Mouse (Mus musculus) naive thymus-derived CD4-positive, alpha-beta T cell, adult 2 months (primary cell): ENCODE data around the gene Gigyf1.

Source experiments
- DNase-seq: peaks from one replicate; pipeline ENCODE4 v3.0.0-alpha.2; 2011; ENCODE audit warnings: low read depth

Gene Gigyf1

DNA sequence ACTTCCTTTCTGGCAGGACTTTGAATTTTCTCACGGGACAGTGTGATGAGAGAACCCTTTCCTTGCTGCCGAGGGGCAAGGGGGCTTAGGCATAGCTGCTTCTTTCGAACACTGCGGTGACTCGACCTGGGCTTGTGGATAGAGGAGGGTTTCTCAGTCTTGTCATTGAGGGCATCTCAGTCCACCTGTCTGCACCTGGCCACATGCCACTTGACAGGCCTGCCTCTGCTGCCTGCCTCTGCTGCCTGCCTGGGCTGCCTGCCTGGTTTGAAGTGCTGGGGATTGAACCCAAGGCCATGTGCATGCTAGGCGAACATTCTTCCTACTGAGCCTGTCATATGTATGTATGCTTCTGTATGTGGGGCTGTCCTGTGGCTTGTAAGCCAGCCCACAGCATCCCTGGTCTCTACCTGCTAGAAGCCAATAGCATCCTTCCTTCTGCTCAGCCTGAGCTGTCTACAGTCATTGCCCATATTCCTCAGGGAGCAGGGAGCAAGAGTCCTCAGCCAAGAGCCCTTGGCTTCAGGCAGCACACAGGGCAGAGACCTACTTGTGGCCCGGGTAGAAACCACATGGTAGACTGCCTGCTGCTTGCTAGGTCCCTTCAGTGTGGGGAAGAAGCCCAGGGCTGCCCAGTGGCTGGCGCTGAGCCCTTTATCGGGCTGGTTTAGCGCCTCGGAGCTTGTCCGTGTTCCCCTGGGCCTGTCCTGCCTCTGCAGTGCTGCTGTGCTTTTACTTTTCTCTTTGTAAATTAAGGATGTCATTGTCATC is 4.2 kb upstream of the Gigyf1 start:
- DNase-seq, result no peak

DNA sequence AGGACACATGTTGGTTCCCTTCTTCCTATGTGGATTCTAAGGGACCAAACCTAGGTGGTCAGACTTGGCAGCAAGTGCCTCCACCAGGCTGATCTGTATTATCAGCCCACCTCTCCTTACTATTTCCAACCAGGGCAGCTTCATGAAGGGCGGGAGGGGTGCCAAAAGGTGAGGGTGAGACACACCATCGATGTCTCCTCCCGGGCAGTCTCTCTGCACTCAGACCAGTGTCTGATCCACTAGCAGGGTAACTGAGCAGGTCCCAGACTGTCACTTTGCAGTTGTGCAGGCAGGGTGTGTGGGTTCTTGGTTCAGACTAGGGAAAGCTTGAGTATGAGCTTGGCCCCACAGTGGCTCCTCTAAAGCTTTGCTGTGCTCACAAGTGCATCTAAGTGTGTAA is 3.5 kb upstream of the Gigyf1 start:
- no peak for DNase-seq

DNA sequence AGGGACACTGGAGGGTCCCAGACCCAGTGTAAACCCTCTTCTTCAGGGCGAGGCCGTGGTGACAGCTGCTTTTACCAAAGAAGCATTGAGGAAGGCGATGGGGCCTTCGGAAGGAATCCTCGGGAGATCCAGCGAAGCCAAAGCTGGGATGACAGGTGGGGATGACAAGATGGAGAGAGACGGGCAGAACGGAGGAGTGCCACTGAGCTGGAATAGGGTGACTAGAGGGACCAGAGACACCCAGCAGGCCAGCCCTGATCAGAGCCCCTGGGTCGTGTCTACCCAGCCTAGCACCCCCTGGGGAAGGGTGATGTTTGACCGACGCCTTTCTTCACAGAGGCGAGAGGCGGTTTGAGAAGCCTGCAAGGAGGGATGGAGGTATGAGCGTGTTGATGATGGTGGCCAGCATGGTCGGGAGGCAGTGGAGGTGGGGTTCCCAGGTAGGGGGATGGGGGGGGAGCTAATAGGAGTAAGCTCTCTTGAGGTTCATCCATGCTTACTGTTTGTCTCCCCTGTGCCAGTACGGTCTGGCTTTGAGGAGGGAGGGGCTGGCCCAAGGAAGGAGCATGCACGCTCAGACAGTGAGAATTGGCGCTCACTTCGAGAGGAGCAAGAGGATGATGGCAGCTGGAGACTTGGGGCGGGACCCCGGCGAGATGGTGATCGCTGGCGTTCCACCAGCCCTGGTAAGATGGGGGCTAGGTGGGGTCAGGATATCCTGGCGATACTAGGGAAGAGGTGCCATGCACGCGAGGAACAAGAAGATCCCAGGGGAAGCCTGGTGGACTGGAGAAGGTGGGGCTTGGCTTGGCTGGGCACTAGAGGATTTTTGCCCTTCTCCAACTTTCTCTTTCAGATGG is 1.6 kb downstream of the Gigyf1 start:
- no peak for DNase-seq

DNA sequence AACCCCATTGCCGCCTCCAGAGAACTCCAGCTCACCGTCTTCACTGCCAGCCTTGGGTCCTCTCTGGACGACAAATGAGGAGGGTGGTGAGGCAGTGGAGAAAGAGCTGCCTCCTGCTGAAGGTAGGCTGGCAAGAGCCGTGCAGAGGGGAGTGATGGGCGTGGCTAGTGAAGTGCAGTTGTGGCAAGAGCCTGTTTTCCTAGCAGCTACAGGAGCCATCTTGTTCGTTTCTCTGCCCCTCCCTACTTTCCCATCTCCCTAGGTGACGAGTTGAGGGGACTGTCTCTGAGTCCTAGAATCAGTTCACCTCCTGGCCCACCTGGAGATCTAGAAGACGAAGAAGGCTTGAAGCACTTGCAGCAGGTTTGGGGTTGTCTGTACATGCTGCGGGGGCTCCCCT is 3.5 kb downstream of the Gigyf1 start:
- DNase-seq, result no peak

DNA sequence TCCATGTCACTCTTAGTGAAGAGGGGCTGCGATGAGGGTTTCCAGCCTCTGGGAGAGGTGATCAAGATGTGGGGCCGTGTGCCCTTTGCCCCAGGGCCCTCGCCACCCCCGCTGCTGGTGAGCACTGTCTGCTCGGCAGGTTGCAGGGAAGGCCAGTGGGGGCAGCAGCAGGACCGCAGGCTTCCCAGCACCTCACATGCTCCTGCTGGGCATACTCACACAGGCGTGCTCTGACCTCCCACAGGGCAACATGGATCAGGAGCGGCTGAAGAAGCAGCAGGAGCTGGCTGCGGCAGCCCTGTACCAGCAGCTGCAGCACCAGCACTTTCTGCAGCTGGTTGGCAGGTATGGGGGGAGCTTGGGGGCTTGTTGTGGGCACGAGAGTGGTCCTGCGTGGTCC is 4.4 kb downstream of the Gigyf1 start:
- no peak for DNase-seq

DNA sequence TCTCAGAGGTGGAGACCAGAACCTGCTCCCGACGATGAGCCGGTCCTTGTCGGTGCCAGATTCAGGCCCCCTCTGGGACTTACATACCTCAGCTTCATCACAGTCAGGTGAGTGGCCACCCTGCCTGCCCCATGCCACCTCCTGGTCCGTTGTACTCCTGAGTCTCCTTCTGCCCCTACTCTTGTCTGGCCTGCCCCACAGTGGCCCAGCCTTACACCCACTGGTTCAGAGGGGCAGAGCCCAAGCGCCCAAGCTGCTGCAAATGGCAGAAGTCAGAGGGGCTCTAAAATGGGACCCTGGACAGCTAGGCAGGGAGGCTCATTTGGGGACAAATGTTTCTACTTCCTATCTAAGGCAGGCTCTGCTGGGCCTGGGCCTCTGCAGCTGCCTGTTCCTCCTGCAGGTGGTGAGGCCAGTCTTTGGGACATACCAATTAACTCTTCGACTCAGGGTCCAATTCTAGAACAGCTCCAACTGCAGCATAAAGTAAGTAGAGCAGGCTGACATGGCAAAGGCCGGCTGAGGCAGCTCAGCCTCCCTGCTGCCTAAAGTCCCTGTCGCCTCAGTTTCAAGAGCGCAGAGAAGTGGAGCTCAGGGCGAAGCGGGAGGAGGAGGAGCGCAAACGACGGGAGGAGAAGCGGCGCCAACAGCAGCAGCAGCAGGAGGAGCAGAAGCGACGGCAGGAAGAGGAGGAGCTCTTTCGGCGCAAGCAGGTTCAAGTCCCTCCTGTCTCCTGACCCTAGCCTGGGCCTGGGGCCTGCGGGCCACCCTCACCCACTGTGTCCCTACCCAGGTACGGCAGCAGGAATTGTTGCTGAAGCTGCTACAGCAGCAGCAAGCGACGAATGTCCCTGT is 5.3 kb downstream of the Gigyf1 start:
- no peak for DNase-seq

DNA sequence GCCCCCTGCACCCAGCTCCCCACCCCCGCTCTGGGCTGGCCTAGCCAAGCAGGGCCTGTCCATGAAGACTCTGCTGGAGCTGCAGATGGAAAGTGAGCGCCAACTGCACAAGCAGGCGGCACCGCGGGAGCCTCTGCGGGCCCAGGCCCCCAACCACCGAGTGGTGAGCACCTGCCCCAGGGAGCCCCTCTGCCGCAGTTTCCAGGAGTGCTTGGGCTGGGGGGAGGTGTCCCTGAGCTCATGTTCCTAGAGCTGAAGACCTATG is 5.8 kb downstream of the Gigyf1 start:
- no peak for DNase-seq

DNA sequence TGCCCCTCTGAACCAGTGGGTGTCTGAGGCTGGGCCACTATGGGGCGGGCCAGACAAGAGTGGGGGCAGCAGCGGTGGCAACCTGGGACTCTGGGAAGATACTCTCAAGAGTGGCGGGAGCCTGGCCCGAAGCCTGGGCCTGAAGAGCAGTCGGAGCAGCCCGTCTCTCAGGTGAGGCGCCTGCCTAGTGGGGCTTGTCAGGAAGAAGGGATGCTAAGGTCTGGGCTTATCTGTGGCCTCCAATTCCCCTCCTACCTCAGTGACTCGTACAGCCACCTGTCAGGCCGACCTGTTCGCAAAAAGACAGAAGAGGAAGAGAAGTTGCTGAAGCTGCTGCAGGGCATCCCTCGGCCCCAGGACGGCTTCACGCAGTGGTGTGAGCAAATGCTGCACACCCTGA is 6.3 kb downstream of the Gigyf1 start:
- no peak for DNase-seq

DNA sequence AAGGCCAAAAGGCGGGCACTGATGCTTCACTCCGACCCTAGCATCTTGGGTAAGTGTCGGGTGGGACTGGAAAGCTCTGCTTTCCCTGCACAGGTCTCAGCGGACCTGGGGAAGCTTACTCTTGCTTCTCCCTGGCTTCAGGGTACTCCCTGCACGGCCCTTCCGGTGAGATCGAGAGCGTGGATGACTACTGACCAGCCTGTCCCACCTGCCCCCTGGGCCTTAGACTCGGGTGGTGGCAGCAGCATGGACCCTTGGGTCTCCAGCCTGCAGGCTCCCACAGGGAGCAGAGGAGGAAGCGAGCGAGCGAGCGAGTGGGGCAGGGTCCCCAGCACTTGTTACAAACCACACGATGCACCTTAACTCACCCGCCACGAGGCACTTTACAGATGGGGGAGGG is 7.2 kb downstream of the Gigyf1 start:
- no peak for DNase-seq

DNA sequence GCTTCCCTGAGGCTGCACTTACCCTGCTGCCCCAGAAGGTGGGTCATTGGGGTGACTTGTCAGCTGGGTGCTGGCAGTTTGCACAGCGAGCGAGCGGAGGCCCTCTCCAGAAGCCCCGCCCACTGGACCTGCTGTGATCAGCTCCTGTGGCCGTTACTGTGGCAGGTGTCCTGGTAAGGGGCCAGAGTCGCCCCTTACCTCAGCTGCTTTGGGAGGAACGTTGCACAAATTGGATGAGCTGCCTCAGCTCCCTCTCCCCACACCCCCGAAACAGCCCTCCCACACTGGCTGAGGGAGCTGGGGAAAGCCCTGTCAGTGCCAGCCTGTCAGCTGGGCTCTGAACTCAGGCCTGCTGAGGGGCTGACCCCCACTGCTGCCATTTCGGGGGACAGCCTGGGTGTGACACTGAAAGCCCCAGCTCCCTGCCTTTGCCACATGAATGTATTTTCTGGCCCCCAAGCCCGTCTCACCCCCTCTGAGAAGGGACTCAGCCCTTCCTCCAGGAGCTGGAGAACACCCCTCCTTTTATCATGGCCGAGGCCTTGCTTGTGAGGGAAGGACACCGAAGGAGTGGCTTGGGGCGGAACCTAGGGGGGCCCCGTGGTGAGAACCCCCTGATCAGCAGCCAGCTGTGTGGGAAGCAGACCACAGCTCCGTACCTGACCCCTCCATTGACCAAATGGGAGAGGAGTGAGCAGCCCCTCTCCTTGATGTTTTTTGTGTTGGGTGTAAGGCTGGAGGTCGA is 8.0 kb downstream of the Gigyf1 start:
- peak; percentile 33 for DNase-seq

DNA sequence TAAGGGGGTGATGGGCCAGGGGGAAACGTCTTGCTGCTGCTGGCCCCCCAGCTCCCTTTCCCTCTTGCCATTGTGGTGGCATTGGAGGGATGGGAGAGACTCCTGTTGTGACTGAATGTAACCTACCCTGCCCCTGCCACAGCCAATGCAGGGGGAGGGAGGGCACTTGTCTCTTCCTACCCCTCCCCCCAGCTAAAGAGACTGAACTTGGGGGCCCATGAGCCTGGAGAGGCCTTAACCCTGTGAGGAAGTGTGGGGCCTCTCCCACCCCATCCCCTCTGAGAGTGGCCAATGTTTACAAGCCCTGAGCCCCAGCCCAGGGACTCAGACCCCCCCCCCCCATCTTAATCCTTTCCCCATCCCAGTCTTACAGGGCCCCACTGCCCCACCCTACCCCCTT is 9.1 kb downstream of the Gigyf1 start:
- DNase-seq, result no peak

DNA sequence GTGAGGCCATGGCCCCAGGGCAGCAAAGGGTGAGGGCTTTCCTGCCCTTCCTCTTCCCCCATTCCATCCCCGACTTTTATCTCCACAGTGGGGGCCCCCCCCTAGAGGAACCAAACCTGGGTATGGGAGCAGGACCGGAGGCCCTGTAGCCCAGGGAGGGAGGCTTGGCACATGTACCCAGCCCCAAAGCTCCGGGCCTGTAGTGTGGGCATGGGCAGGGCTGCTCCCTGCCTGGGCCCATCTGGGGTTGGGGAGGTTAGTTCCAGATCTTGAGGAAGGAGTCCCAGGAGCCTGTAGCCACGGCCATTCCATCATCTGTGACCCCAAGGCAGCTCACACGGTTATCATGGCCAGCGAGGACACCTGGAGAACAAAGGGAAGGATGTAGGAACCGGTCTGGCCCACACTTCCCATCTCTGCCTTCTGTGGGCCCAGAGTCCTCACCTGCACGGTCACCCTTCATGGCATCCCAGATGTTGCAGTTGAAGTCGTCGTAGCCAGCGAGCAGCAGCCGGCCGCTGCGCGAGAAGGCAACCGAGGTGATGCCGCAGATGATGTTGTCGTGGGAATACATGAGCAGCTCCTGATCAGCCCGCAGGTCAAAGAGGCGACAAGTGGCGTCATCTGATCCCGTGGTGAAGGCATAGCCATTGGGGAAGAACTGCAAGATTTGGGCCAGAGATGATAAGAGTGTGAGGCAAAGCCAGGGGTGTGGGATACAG is 10.1 kb downstream of the Gigyf1 start:
- no peak for DNase-seq

DNA sequence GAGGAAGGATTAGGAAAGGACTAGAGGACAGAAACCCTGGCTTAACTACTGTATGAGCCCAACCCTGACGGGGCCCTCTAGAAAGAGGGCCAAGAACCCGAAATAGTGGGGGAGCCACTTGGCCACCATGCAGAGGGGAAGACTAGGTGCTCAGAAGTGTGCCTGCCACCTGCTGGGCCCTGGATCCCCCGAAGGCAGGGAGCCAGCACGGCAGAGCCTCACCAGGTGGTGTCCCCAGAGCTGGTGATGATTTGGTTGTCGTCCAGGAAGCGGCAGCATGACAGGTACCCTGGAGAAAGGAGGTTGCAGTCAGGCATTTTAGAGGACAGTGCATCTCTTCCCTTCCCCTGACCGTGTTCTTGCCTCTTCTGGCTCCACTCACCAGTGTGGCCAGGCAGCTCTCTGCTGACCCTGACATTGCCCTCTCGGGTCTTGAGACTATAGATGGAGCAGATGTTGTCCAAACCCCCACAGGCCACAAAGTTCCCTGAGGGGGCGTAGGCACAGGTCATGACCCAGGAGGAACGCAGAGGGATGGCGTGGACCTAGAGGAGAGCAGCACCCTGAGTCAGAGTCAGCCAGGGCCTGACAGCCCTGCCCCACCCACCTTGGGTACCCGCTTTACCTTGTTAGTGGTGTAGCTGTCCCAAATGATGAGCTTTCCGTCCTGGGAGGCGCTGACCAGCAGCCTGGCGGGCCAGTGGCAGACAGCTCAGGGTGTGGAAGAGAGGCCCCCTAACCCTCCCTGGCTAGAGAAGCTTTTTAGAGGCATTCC is 11.1 kb downstream of the Gigyf1 start:
- DNase-seq, result no peak

DNA sequence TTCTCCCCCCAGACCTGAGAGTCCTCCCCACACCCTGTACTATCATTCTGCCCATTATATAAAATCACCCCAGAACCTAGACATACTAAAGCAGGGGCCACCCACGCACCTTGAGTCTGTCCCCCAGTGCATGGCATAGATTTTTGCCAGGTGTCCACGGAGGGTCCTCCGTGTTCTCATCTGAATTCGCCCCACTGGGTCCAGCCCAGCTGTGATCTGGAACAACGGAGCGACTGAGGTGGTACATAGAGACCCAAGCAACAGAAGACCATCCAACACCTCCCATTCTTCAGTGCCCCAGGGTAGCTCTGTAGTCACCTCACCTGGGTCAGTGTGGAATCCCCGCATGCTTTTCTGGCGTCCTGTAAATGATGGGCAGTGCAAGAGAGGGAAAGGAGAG is 11.7 kb downstream of the Gigyf1 start:
- DNase-seq, result no peak

DNA sequence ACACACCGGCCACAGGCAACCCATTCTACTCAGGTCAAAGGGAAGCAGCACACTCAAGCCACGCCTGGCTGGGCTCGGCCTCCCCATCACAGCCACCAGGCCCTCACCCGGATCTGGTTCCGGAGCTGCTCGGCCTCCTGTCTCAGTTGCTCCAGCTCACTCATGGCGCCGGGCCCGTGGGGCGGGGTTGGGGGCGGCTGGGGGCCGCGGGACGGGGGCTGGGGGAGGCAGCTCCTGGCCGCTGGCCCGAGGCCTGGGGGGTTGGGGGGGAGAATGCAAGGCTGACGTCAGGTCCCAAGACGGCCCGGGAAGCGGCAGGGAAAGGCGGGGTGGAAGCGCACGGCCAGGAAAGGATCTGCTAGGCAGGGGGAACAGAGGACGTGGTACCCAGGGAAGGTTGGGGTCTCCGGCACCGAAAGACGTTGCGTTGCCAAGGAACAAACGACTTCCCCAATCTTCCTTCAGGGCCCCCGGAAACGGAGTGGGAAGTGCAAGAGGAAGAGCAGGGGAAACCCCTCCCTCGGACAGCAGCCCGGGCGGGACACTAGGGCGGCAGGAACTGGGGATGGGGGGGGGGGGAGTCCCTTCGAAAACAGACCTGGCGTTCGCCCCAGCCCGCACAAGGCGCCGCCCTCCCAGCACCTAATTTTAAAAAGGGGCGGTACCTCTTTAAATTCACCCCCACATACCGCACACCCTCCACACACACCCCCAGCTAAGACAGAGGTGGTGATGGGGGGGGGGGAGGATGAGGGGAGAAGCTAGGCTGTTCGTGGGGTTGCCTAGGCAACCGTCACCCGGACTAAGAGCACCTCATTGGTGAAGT is 12.5 kb downstream of the Gigyf1 start:
- DNase-seq, result peak; percentile 73

DNA sequence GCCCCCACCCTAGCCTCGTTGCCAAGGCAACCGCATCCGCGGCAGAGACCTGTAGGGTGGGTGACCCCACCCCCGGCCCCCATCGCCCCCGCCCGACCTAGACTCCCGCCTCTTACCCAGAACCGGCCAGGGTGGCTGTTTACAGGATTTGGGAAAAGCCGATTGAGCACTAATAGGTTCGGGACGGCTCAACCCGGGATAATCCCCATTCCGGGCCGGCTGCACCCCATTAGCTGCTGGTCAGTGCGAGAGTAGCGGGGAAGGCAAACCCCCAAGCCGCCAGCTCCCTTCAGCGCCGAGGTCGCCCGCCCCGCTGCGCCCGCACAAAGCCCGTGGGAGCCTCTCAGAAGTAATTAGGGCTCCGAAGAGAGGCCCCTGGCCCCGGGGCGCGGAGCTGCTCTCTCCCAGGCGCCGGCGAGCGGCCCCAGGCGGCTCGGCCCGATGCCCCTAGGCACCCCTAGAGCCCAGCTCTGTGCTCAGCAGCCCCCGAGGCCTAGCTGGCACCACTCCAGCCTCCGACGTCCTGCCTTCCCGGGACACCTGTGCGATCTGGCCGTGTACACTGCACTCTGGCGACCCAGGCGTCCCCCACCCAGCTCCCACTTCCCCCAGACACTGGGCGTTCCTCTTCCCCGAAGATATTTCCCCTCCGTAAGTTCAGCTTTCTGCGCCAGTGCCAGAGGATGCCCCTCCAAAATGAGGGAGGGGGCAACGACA is 13.2 kb downstream of the Gigyf1 start:
- DNase-seq, result no peak

DNA sequence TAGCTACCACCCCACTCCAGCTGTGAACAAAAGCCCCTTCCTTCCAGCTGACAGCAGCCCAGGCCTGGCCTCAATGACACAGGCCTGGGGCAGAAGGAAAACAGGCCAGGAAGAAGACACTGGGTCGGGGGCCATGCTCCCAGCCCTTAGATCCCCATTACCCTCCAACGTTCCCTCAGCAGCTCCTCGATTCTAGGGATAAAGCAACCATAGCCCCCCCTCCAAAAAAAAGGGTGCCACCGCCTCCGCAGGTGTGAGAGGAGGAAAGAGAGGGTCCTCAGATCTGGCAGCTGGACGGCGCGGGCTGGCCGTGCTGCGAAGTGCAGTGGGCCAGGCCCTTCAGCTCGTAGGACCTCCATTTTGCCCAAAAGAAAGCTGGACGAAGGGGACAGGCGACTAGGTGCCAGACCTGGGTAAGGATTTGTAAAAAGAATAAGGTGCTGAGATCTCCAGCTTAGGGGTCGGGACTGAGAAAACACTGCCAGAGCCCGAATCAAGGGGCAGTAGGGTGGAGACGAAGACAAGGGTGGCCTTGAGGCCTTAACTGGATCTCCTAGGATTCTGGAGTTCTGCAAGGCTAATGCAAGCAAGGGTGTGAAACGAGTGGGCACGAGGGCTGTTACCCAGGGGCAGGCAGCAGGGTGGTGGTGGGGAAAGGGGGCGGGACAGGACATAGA is 13.9 kb downstream of the Gigyf1 start:
- peak; percentile 53 for DNase-seq

DNA sequence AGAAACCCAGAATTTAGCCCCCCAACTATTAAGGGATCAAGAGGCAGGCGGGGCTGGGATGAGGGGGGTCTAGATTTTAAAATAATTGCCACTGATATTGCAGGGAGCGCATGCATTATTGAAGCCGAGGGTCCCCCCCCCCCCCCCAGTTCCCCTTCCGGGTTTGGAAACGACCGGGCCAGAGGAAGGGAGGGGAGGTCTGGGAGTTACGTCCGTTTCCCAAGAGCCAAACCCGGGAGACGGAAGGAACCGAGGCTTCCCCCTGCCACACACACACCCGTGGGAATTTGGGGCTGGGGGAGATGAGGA is 14.4 kb downstream of the Gigyf1 start:
- no peak for DNase-seq
